In genomic region chr16:32876831-32877230, GRCm38 (mm10) we compare ENCODE assay signal across 8 mouse cellular contexts. TPM values are rescaled to one million over a fixed set of nuclear protein-coding genes. Genes with fewer than 3 reads are reported as not detected.
DNase-seq lines count a peak whose midpoint lies in the region; ATAC-seq and TF ChIP-seq lines count a peak whose summit lies in the region.

No protein-coding gene starts in this region.

- peak overlapping the region; percentile 91 for H3K4me2 ChIP-seq in kidney, postnatal 0 days (ENCODE audit: low read length)
- peak overlapping the region; percentile 79; the same call in 1 of the 2 replicates for H3K4me2 ChIP-seq in embryonic facial prominence, embryonic 11.5 days (ENCODE audit: low read depth, low read length)
- peak overlapping the region; percentile 87 for H3K4me2 ChIP-seq in intestine, embryonic 14.5 days (ENCODE audit: low read length)
- H3K4me2 ChIP-seq in midbrain, embryonic 16.5 days (ENCODE audit: low read length), result peak overlapping the region; percentile 84

- no peak for TF ChIP-seq CTCF in kidney, postnatal 0 days (IDR thresholded peaks at IDR 0.05; ENCODE audit: low read depth)

- peaks cover 11% of the 10 kb centered on the region for H3K4me1 ChIP-seq in kidney, postnatal 0 days (replicated peaks; ENCODE audit: insufficient read depth, low read length)
- H3K4me1 ChIP-seq in embryonic facial prominence, embryonic 11.5 days (ENCODE audit: control insufficient read depth, insufficient read depth, low read length), result peaks cover 3% of the 10 kb centered on the region; the same call in 1 of the 2 replicates
- H3K4me1 ChIP-seq in intestine, embryonic 14.5 days (replicated peaks; ENCODE audit: control insufficient read depth, insufficient read depth, low read length), result peaks cover 11% of the 10 kb centered on the region
- peaks cover 28% of the 10 kb centered on the region for H3K4me1 ChIP-seq in midbrain, embryonic 16.5 days (ENCODE audit: control insufficient read depth, insufficient read depth, low read length)

- H3K36me3 ChIP-seq in kidney, postnatal 0 days (ENCODE audit: insufficient read depth, low read length), result no peaks in the 10 kb centered on the region
- H3K36me3 ChIP-seq in embryonic facial prominence, embryonic 11.5 days (replicated peaks; ENCODE audit: control insufficient read depth, insufficient read depth, low read depth, low read length), result no peaks in the 10 kb centered on the region
- no peaks in the 10 kb centered on the region for H3K36me3 ChIP-seq in intestine, embryonic 14.5 days (ENCODE audit: control insufficient read depth, insufficient read depth, low read length)
- no peaks in the 10 kb centered on the region for H3K36me3 ChIP-seq in midbrain, embryonic 16.5 days (ENCODE audit: control insufficient read depth, insufficient read depth, low read length)

- no peak for DNase-seq in kidney, postnatal 0 days (ENCODE audit: low spot score)
- no peak for DNase-seq in kidney, adult 9 months
- no peak for DNase-seq in embryonic facial prominence, embryonic 11.5 days (ENCODE audit: low spot score)
- DNase-seq in intestine, embryonic 14.5 days (ENCODE audit: low spot score), result no peak
- DNase-seq in adrenal gland, postnatal 10 days, result no peak
- DNase-seq in right cerebral cortex, adult 18-20 months, result no peak
- DNase-seq in adrenal gland, adult 2 months, result no peak

- no peak for ATAC-seq in kidney, postnatal 0 days (replicated peaks; ENCODE audit: low FRiP score, low read depth)
- no peak for ATAC-seq in embryonic facial prominence, embryonic 11.5 days (replicated peaks; ENCODE audit: insufficient number of reproducible peaks, low FRiP score, low TSS enrichment, low read depth)
- ATAC-seq in intestine, embryonic 14.5 days (replicated peaks; ENCODE audit: low FRiP score, low TSS enrichment, low read depth), result no peak
- ATAC-seq in midbrain, embryonic 16.5 days, result no peak

- H3K9me3 ChIP-seq in kidney, postnatal 0 days (replicated peaks; ENCODE audit: low read length), result no peaks in the 10 kb centered on the region
- H3K9me3 ChIP-seq in embryonic facial prominence, embryonic 11.5 days (replicated peaks; ENCODE audit: control insufficient read depth, low read length), result no peaks in the 10 kb centered on the region
- no peaks in the 10 kb centered on the region for H3K9me3 ChIP-seq in intestine, embryonic 14.5 days (ENCODE audit: control insufficient read depth, low read length)
- H3K9me3 ChIP-seq in midbrain, embryonic 16.5 days (replicated peaks; ENCODE audit: control insufficient read depth, low read length, poor library complexity, severe bottlenecking), result no peaks in the 10 kb centered on the region

- no peaks in the 10 kb centered on the region for H3K27me3 ChIP-seq in kidney, postnatal 0 days (ENCODE audit: insufficient read depth, low read length)
- H3K27me3 ChIP-seq in embryonic facial prominence, embryonic 11.5 days (ENCODE audit: control insufficient read depth, insufficient read depth, low read length), result no peaks in the 10 kb centered on the region
- no peaks in the 10 kb centered on the region for H3K27me3 ChIP-seq in intestine, embryonic 14.5 days (replicated peaks; ENCODE audit: control insufficient read depth, insufficient read depth, low read length)
- H3K27me3 ChIP-seq in midbrain, embryonic 16.5 days (ENCODE audit: control insufficient read depth, insufficient read depth, low read depth, low read length), result no peaks in the 10 kb centered on the region

- peak overlapping the region; percentile 73 for H3K4me3 ChIP-seq in kidney, postnatal 0 days (replicated peaks; ENCODE audit: low read depth, low read length)
- H3K4me3 ChIP-seq in embryonic facial prominence, embryonic 11.5 days (ENCODE audit: low read depth, low read length), result peak overlapping the region; percentile 69
- H3K4me3 ChIP-seq in intestine, embryonic 14.5 days (ENCODE audit: low read depth, low read length), result peak overlapping the region; percentile 96
- H3K4me3 ChIP-seq in midbrain, embryonic 16.5 days (ENCODE audit: low read depth, low read length), result peak overlapping the region; percentile 93

- H3K9ac ChIP-seq in kidney, postnatal 0 days (ENCODE audit: low read depth, low read length), result peak overlapping the region; percentile 78
- no peak overlapping the region for H3K9ac ChIP-seq in embryonic facial prominence, embryonic 11.5 days (replicated peaks; ENCODE audit: low read length)
- H3K9ac ChIP-seq in intestine, embryonic 14.5 days (ENCODE audit: low read length), result peak overlapping the region; percentile 88
- peak overlapping the region; percentile 93 for H3K9ac ChIP-seq in midbrain, embryonic 16.5 days (ENCODE audit: low read depth, low read length)

- H3K27ac ChIP-seq in kidney, postnatal 0 days, result peak overlapping the region; percentile 92
- H3K27ac ChIP-seq in embryonic facial prominence, embryonic 11.5 days (replicated peaks; ENCODE audit: low read depth, low read length), result no peak overlapping the region
- H3K27ac ChIP-seq in intestine, embryonic 14.5 days (ENCODE audit: low read depth), result no peak overlapping the region
- H3K27ac ChIP-seq in midbrain, embryonic 16.5 days (ENCODE audit: low read length), result no peak overlapping the region; the same call in 1 of the 2 replicates

- 13% methylated on average over 9 of the region's 9 CpGs for WGBS in kidney, postnatal 0 days
- WGBS in embryonic facial prominence, embryonic 11.5 days, result 34% methylated on average over 9 of the region's 9 CpGs
- 23% methylated on average over 9 of the region's 9 CpGs for WGBS in intestine, embryonic 14.5 days
- WGBS in midbrain, embryonic 16.5 days, result 27% methylated on average over 9 of the region's 9 CpGs

RNA-seq across cellular contexts. Expression of gene Fyttd1, which starts 0.5 kb away (rescaled TPM):
- 113 and 115 TPM in 2 replicates for polyA plus RNA-seq in kidney, postnatal 0 days (2015; fragmentation: Nextera tagmentation; extraction: Ambion mirVana)
- 147 and 156 TPM in 2 replicates for polyA plus RNA-seq in embryonic facial prominence, embryonic 11.5 days (2014; fragmentation: Nextera tagmentation; extraction: Ambion mirVana)
- polyA plus RNA-seq in intestine, embryonic 14.5 days (2014; fragmentation: Nextera tagmentation; extraction: Ambion mirVana), result 103 and 107 TPM in 2 replicates
- polyA plus RNA-seq in midbrain, embryonic 16.5 days (2015; fragmentation: Nextera tagmentation; extraction: Ambion mirVana), result 119 and 125 TPM in 2 replicates
- 100 to 1,000 TPM; 105 to 114 TPM for total RNA-seq in adrenal gland, postnatal 10 days (2021)
- 100 to 1,000 TPM; 102 to 133 TPM for total RNA-seq in adrenal gland, adult 2 months (2021)
- 2.7 and 2.9 TPM in 2 replicates for polyA plus RNA-seq in adrenal gland, adult 2 months (2012; rRNA removed)

RNA-seq across cellular contexts. Expression of gene Rubcn, which starts 0.7 kb away (rescaled TPM):
- 12.0 and 14.1 TPM in 2 replicates for polyA plus RNA-seq in kidney, postnatal 0 days (2015; fragmentation: Nextera tagmentation; extraction: Ambion mirVana)
- polyA plus RNA-seq in embryonic facial prominence, embryonic 11.5 days (2014; fragmentation: Nextera tagmentation; extraction: Ambion mirVana), result 10.5 and 12.7 TPM in 2 replicates
- 18.2 and 19.3 TPM in 2 replicates for polyA plus RNA-seq in intestine, embryonic 14.5 days (2014; fragmentation: Nextera tagmentation; extraction: Ambion mirVana)
- 39.8 and 41.3 TPM in 2 replicates for polyA plus RNA-seq in midbrain, embryonic 16.5 days (2015; fragmentation: Nextera tagmentation; extraction: Ambion mirVana)
- total RNA-seq in adrenal gland, postnatal 10 days (2021), result 10 to 100 TPM; 24.1 to 35.3 TPM
- 10 to 100 TPM; 23.7 to 32.4 TPM for total RNA-seq in adrenal gland, adult 2 months (2021)
- polyA plus RNA-seq in adrenal gland, adult 2 months (2012; rRNA removed), result 31.1 TPM in 2 replicates

RNA-seq across cellular contexts. Expression of gene Lrch3, which starts 37.1 kb away (rescaled TPM):
- polyA plus RNA-seq in kidney, postnatal 0 days (2015; fragmentation: Nextera tagmentation; extraction: Ambion mirVana), result 14.1 and 15.6 TPM in 2 replicates
- 31.7 and 32.2 TPM in 2 replicates for polyA plus RNA-seq in embryonic facial prominence, embryonic 11.5 days (2014; fragmentation: Nextera tagmentation; extraction: Ambion mirVana)
- 22.1 and 22.7 TPM in 2 replicates for polyA plus RNA-seq in intestine, embryonic 14.5 days (2014; fragmentation: Nextera tagmentation; extraction: Ambion mirVana)
- polyA plus RNA-seq in midbrain, embryonic 16.5 days (2015; fragmentation: Nextera tagmentation; extraction: Ambion mirVana), result 39.5 and 47.1 TPM in 2 replicates
- total RNA-seq in adrenal gland, postnatal 10 days (2021), result 10 to 100 TPM; 30.4 to 43.1 TPM
- total RNA-seq in adrenal gland, adult 2 months (2021), result 10 to 100 TPM; 31.3 to 37.6 TPM
- polyA plus RNA-seq in adrenal gland, adult 2 months (2012; rRNA removed), result 14.9 and 17.8 TPM in 2 replicates

Comparison
In these comparisons a context has a peak if more than half of its experiments do, and no peak if none do; other contexts are left out.
1. RNA of gene Fyttd1, which starts 0.5 kb away (polyA plus RNA-seq): 147 to 156 TPM in embryonic facial prominence, embryonic 11.5 days, 119 to 125 TPM in midbrain, embryonic 16.5 days, 113 to 115 TPM in kidney, postnatal 0 days and 103 to 107 TPM in intestine, embryonic 14.5 days; 2.7 to 2.9 TPM in adrenal gland, adult 2 months; every median in the first group is over 10 times any median in the second.
2. Peak in every context shown above with its lines, with median percentiles within 50 percentile points of each other: H3K4me2 ChIP-seq and H3K4me3 ChIP-seq.